ENCODE assay signal across 8 mouse cellular contexts in the genomic region with DNA sequence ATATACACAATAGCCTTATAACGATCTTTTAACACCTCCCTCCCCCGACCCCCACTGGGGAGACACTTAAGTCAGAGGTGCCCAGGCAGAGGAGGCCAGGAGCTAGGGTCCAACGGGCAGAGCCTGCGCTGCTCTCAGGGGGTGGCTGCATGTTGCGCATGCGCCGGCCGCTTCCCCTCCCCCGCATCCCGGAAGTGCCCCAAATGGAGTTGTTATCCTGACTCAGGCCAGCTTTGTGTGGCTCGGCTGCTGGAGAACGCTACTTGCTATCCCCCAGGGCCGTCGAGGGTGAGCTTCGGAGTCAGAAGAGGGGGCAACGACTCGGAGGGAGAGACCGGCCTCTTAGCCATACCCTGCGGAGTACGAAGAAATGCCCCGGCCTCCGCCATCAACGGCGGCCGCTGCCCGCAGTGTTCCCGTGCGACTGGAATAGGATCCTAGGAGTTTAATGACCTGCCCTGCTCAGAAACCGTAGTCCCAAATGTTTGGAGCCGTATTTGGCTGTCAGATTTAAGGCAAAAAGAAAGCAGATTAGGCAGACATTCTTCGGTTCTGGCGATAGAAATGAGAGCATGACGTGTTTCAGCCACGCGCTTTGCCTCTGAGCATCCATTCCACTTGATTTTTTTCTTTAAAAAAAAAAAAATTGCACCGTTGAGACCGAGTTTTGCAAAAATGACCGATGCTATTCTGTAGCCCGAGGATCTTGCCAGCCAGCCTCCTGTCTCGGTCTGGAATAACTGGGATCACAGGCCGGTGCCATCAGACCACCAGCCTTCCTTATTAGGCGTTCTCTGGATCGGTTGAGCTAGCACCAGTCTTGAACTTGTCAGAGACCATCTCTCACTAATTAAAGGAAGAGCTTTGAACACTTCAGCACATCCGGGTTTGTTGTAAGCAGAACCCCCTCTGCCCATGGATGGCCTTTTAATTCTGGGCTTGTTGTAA. TPM values are rescaled to one million over a fixed set of nuclear protein-coding genes. Genes with fewer than 3 reads are reported as not detected.
DNase-seq lines count a peak whose midpoint lies in the region; ATAC-seq lines count a peak whose summit lies in the region.

No protein-coding gene starts in this region.

- peak overlapping the region; percentile 85 for H3K9ac ChIP-seq in hindbrain, embryonic 13.5 days

- peak; percentile 90 for ATAC-seq in hindbrain, embryonic 13.5 days (ENCODE audit: low FRiP score)

- H3K36me3 ChIP-seq in hindbrain, embryonic 13.5 days: peaks cover 15% of the 10 kb centered on the region

- H3K4me3 ChIP-seq in hindbrain, embryonic 13.5 days: peak overlapping the region; percentile 60

- H3K4me1 ChIP-seq in hindbrain, embryonic 13.5 days (replicated peaks): peaks cover 36% of the 10 kb centered on the region

- WGBS in hindbrain, embryonic 13.5 days: 4% methylated on average over 44 of the region's 44 CpGs

- peak; percentile 93 for DNase-seq in Muller cell, postnatal 12 days (ENCODE audit: inconsistent ontology term)
- peak; percentile 94 to 96 for DNase-seq in cerebellum, postnatal 10 days
- peak; percentile 74 to 83 for DNase-seq in frontal cortex, postnatal 14 days (ENCODE audit: low spot score in 2 of 2)
- peak; percentile 78 to 84 for DNase-seq in layer of hippocampus, postnatal 25 days (ENCODE audit: extremely low spot score in 1 of 2, low spot score in 1 of 2)
- peak; percentile 87 for DNase-seq in lung, postnatal 25 days (ENCODE audit: low spot score)
- DNase-seq in retina, embryonic 14.5 days (ENCODE audit: low spot score): peak; percentile 93
- DNase-seq in thymus, postnatal 36 days: peak; percentile 89 to 90

- H3K4me2 ChIP-seq in hindbrain, embryonic 13.5 days: peak overlapping the region; percentile 56

- no peaks in the 10 kb centered on the region for H3K27me3 ChIP-seq in hindbrain, embryonic 13.5 days

- H3K27ac ChIP-seq in hindbrain, embryonic 13.5 days: peak overlapping the region; percentile 95

- no peaks in the 10 kb centered on the region for H3K9me3 ChIP-seq in hindbrain, embryonic 13.5 days

RNA-seq across cellular contexts. Expression of a gene that starts 39.9 kb away (rescaled TPM):
- 73.7 and 82.8 TPM in 2 replicates for polyA plus RNA-seq in hindbrain, embryonic 13.5 days (2015; fragmentation: Nextera tagmentation; extraction: Ambion mirVana)
- 10 to 100 TPM; 35.2 to 40.9 TPM for total RNA-seq in layer of hippocampus, postnatal 25 days (2021)

Comparison
In these comparisons a context has a peak if more than half of its experiments do, and no peak if none do; other contexts are left out.
1. Peak in every context shown above with its lines: DNase-seq, ATAC-seq, H3K4me3 ChIP-seq and H3K27ac ChIP-seq.